Mouse (Mus musculus) brain, embryonic 14.5 days (tissue): ENCODE results near the gene Ubxn4.

Experiments
- CTCF ChIP-seq: fragments of 200-500 bp; IDR thresholded peaks from 2 replicates; pipeline ENCODE4 v1.5.1; 2012; ENCODE audit warnings: inconsistent platforms, mild to moderate bottlenecking, moderate library complexity, borderline replicate concordance; ENCODE audit not compliant: insufficient read depth, insufficient read length; ENCODE audit errors: extremely low read depth
- POLR2A ChIP-seq: fragments of 200-500 bp; IDR thresholded peaks from 2 replicates; pipeline ENCODE4 v1.6.1; 2012; ENCODE audit warnings: mild to moderate bottlenecking, inconsistent platforms, borderline replicate concordance; ENCODE audit not compliant: poor library complexity, insufficient read depth, insufficient read length, severe bottlenecking; ENCODE audit errors: extremely low read depth

- TF ChIP-seq CTCF (no peak), POLR2A (no peak)
Measured at GRCm38 (mm10) chr1:128314665-128315064, 70.9 kb downstream of the Ubxn4 start.
